Mouse (Mus musculus) ES-Bruce4 (cell line): ENCODE data around the gene Slc13a5. TPM values are rescaled to one million over a fixed set of nuclear protein-coding genes. Genes with fewer than 3 reads are reported as not detected.

Experiments used
- H3K27ac ChIP-seq: 2 replicates; pipeline ENCODE4 v1.5.1; 2012; ENCODE audit warnings: low read length, inconsistent platforms; ENCODE audit not compliant: insufficient read depth
- H3K27me3 ChIP-seq: 2 replicates; pipeline ENCODE4 v1.6.1; 2012; ENCODE audit warnings: mild to moderate bottlenecking, low read length, inconsistent platforms; ENCODE audit not compliant: control insufficient read depth, poor library complexity, insufficient read depth, severe bottlenecking
- H3K36me3 ChIP-seq: 2 replicates; pipeline ENCODE4 v1.6.1; 2012; ENCODE audit warnings: inconsistent platforms, mild to moderate bottlenecking, low read length, moderate library complexity; ENCODE audit not compliant: control insufficient read depth, poor library complexity, insufficient read depth, severe bottlenecking
- H3K4me1 ChIP-seq: one replicate; pipeline ENCODE4 v1.8.1; 2011; ENCODE audit warnings: low read length; ENCODE audit not compliant: control insufficient read depth, insufficient read depth
- H3K4me3 ChIP-seq: 2 replicates; pipeline ENCODE4 v1.5.1; 2011; ENCODE audit warnings: low read depth, mild to moderate bottlenecking, low read length
- H3K9ac ChIP-seq: 2 replicates; pipeline ENCODE4 v1.6.1; 2012; ENCODE audit warnings: low read depth, mild to moderate bottlenecking, inconsistent platforms; ENCODE audit not compliant: poor library complexity, severe bottlenecking
- H3K9me3 ChIP-seq: replicated peaks from 2 replicates; pipeline ENCODE4 v1.6.1; 2012; ENCODE audit warnings: mild to moderate bottlenecking, low read length, inconsistent platforms; ENCODE audit not compliant: control insufficient read depth, poor library complexity, insufficient read depth, severe bottlenecking
- CTCF ChIP-seq: IDR thresholded peaks from one replicate; pipeline ENCODE4 v1.8.1; 2011; ENCODE audit warnings: low read depth, low read length
- EP300 ChIP-seq: IDR thresholded peaks from 2 replicates; pipeline ENCODE4 v1.6.1; 2011; ENCODE audit warnings: low read depth, low read length; ENCODE audit not compliant: insufficient read depth
- POLR2A ChIP-seq: IDR thresholded peaks from one replicate; pipeline ENCODE4 v1.8.1; 2011; ENCODE audit warnings: low read length; ENCODE audit not compliant: insufficient read depth
- polyA plus RNA-seq: library from polyadenylated mRNA; stranded (reverse); fragments of >200 nt; gene quantifications from 2 replicates; pipeline ENCODE4 v1.2.4, GENCODE M21; 2011; ENCODE audit warnings: low read depth; ENCODE audit not compliant: missing spikeins, insufficient read depth, insufficient read length

Slc13a5 gene
- polyA plus RNA-seq, 1 experiment, result 0.31 TPM

DNA sequence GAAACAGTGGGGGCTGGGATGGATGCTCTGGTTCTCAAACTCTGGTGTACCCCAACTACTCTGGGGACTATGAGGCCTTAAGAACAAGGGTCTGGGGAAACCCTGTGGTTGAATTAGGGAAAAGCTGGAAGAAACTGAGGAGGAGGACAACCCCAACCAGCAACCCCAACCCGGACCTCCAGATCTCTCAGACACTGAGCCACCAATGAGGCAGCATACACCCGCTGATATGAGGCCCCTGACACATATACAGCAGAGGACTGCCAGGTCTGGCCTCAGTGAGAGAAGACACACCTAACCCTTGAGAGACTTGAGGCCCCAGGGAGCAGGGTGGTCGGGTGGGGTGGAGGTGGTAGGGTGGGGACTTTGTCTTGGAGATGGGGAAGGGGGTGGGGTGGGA, 19.6 kb upstream of the Slc13a5 start:
- Histone ChIP-seq H3K9me3 (peaks cover 7% of the 10 kb centered on the region), H3K27ac (no peak overlapping the region), H3K4me1 (peaks cover 3% of the 10 kb centered on the region), H3K4me3 (no peak overlapping the region), H3K27me3 (no peaks in the 10 kb centered on the region), H3K9ac (no peak overlapping the region), H3K36me3 (no peaks in the 10 kb centered on the region)
- TF ChIP-seq POLR2A, result no peak
- TF ChIP-seq EP300, result no peak
- no peak for TF ChIP-seq CTCF

DNA sequence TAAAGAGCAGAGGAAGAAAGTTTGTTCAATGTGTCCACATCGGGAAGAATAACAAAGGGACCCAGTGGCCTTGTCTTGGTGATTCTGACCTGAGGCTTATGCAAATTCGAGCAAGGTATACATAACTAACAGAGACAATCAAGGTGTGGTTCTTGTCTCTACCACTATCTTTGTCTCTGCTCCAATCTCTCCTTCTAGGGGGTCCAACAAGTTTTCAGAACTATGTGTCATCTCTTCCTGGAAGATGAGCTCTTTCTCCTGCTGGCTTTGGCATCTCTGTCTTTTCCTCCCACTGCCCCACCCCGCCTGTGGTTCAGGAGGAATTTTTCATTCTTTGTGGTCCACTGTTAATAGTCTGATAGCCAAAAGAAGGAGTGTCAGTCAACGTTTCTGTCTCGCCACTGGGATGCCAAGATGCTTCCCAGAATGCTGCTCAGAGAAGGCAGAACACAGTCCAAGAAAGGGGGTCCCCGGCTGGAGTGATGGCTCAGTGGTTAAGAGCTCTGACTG, 19.0 kb upstream of the Slc13a5 start:
- Histone ChIP-seq H3K4me1 (peaks cover 3% of the 10 kb centered on the region), H3K27ac (peak overlapping the region; percentile 71; the same call in 1 of the 2 replicates), H3K27me3 (no peaks in the 10 kb centered on the region), H3K36me3 (no peaks in the 10 kb centered on the region), H3K9ac (no peak overlapping the region), H3K4me3 (no peak overlapping the region), H3K9me3 (peaks cover 7% of the 10 kb centered on the region)
- no peak for TF ChIP-seq CTCF
- TF ChIP-seq EP300, result 0 out of 2 replicates have a peak, but pooled peaks have one; percentile 23

DNA sequence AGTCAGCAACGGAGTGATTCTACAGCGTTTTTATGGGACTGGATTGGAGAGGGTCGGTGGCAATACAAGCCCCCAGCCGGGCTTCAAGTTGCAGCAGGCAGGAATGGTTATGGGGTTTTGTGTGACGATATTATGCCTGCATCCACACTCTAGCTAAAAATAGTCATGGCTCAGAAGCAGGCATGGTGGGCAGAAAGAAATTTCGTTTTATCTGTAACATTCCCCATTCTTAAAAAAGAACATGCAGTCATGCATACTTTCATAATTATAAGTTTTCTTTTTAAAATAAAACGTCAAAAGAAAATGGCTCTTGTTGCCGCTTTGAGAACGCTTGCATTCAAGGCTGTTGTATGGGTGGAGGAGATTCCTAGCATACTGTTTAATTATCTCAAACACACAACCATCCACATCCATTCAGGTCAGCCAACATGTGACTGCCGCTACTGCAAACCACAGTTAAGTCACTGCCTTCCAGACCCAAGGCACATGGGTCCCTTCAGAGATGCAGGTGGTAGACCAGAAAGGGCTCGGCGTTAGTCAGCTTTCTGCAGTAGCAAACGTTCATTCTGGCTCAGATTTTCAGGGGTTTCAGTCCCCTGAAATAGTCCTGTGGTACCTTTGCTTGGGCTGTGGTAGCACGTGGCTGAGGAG, 17.6 kb upstream of the Slc13a5 start:
- H3K9me3 ChIP-seq, result peaks cover 4% of the 10 kb centered on the region
- H3K9ac ChIP-seq, result no peak overlapping the region
- H3K27me3 ChIP-seq, result no peaks in the 10 kb centered on the region
- no peak for TF ChIP-seq POLR2A
- TF ChIP-seq CTCF, result no peak
- TF ChIP-seq EP300, result no peak
- H3K4me1 ChIP-seq, result peaks cover 3% of the 10 kb centered on the region
- no peak overlapping the region for H3K4me3 ChIP-seq
- no peak overlapping the region for H3K27ac ChIP-seq
- H3K36me3 ChIP-seq, result no peaks in the 10 kb centered on the region

DNA sequence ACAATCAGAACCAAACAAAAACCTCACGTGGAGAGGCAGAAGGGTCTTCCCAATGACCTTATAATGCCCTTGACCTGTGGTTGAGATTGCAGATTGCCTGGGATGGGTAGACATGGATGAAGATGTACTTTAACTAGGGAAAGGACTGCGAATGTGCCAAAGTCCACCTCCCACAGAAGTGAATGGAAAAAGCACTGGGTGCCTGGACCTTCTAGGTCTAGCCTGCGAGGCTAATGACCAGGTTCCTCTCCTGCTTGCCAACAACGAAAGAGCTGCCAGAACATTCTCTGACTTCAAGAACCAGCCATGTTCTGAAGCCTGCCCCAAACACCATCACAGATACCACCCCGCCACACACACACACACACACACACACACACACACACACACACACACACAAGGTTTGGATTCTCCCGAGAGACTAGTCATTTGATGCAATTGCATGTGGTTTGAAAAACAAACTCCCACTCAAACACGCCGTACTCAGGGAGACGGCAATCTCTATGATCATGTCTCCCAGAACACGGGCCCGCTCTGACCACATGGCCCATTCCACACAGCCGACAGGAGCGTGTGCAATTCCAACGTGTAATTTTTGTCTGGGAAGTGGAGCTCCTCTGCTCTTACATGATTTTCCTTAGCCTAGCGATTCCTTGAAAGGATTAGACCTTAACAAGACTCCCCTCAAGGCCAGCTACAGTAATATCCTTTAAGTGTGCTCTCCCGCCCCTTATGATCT, 16.6 kb upstream of the Slc13a5 start:
- Histone ChIP-seq H3K9ac (no peak overlapping the region), H3K9me3 (no peaks in the 10 kb centered on the region), H3K27ac (no peak overlapping the region), H3K4me1 (peaks cover 3% of the 10 kb centered on the region), H3K36me3 (no peaks in the 10 kb centered on the region), H3K4me3 (no peak overlapping the region), H3K27me3 (no peaks in the 10 kb centered on the region)
- no peak for TF ChIP-seq EP300
- no peak for TF ChIP-seq CTCF
- TF ChIP-seq POLR2A, result no peak

DNA sequence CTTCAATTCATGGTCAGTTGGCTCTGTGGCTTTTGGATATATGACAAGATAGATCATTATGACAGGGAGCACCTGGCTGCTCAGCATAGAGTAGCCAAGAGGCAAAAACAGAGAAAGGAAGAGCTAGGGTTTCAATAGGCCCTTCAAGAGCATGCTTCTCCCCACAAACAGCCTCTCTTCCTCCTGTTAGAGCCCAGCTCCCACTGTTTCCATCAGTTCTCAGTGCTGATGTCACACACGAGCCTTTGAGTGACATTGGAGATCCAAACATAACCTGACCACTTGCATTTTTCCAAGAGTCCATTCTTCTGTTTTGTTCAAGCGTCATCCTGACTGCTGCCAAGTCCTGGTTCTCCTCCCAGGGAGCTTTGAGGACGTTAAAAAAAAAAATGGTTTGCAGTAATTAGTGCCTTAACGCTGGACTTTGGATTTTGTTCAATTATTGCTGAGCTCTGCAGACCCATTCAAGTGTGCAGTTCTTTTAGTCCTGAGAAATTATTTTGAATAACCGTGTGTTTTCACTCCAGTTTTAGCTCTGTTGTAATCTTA, 14.9 kb upstream of the Slc13a5 start:
- H3K9me3 ChIP-seq, result no peaks in the 10 kb centered on the region
- H3K9ac ChIP-seq, result no peak overlapping the region
- peaks cover 3% of the 10 kb centered on the region for H3K4me1 ChIP-seq
- H3K27ac ChIP-seq, result no peak overlapping the region
- H3K36me3 ChIP-seq, result no peaks in the 10 kb centered on the region
- no peak overlapping the region for H3K4me3 ChIP-seq
- no peaks in the 10 kb centered on the region for H3K27me3 ChIP-seq
- no peak for TF ChIP-seq POLR2A
- no peak for TF ChIP-seq CTCF
- no peak for TF ChIP-seq EP300

DNA sequence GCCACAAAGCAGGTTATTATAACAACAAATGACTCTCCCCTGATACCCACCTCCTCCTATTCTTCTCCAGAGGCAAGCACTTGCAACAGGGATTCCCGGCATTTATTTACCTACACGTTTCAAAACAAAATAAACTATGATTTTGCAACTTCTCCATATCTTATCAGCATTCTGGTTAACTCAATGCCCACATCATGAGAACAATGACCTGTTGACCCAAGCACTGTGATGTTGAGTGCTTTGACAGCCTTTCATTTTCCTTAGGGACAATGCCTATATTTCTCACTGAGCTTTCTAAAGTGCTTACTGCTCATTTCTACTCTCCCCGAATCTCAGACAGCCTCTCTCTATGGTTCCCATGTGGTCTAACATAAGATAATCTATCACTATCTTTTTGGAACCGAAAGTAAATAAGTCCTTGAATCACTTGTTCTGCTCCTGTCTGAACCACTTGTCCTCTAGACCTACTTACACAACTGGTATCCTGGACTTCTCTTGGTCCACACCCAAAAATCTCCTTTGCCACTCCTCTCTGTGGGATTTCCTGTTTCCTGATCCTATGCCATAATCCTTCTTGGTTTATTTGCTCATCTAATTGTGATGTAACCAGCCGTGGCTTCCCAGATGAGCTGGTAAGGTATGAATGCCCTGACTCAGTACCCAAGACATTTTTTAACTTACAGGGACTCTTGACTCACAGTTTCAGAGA, 14.3 kb upstream of the Slc13a5 start:
- Histone ChIP-seq H3K4me3 (no peak overlapping the region), H3K4me1 (peaks cover 3% of the 10 kb centered on the region), H3K36me3 (no peaks in the 10 kb centered on the region), H3K9me3 (no peaks in the 10 kb centered on the region), H3K27me3 (no peaks in the 10 kb centered on the region), H3K9ac (no peak overlapping the region), H3K27ac (no peak overlapping the region)
- no peak for TF ChIP-seq EP300
- no peak for TF ChIP-seq CTCF
- no peak for TF ChIP-seq POLR2A
